Mouse (Mus musculus): ENCODE data around the gene Cuedc2. TPM values are rescaled to one million over a fixed set of nuclear protein-coding genes. Genes with fewer than 3 reads are reported as not detected.

Gene Cuedc2
- polyA plus RNA-seq, 1 experiment from 2014 or later: 154 TPM

MicroRNAs encoded within 50 kb of the gene (microRNA counts, 519-probe panel; counts per million panel counts)
- microRNA mmu-miR-146b: 2,609 counts per million, percentile 61 among the panel's probes with 10 or more counts

Small RNAs within 50 kb of the gene (microRNA-seq; reads per million reads assigned to microRNA genes)
- gene Mir146b: not detected

Other genes starting within 250 kb of the Cuedc2 start
- not detected in 2 replicates for gene Elovl3, start 206.8 kb downstream of the Cuedc2 start, polyA plus RNA-seq (2015; fragmentation: Nextera tagmentation; extraction: Ambion mirVana)
- gene Pitx3, start 190.4 kb downstream of the Cuedc2 start, polyA plus RNA-seq (2015; fragmentation: Nextera tagmentation; extraction: Ambion mirVana): 0.39 and 0.53 TPM in 2 replicates
- gene Gbf1, start 186.2 kb downstream of the Cuedc2 start, polyA plus RNA-seq (2015; fragmentation: Nextera tagmentation; extraction: Ambion mirVana): 62.4 and 65.0 TPM in 2 replicates
- gene Nfkb2, start 34.4 kb downstream of the Cuedc2 start, polyA plus RNA-seq (2015; fragmentation: Nextera tagmentation; extraction: Ambion mirVana): 9.1 and 10.5 TPM in 2 replicates
- gene Psd, start 11.5 kb downstream of the Cuedc2 start, polyA plus RNA-seq (2015; fragmentation: Nextera tagmentation; extraction: Ambion mirVana): 7.0 and 8.3 TPM in 2 replicates
- 13.3 and 14.2 TPM in 2 replicates for gene Fbxl15, start 10.5 kb downstream of the Cuedc2 start, polyA plus RNA-seq (2015; fragmentation: Nextera tagmentation; extraction: Ambion mirVana)
- gene Mfsd13a, start 2.4 kb upstream of the Cuedc2 start, polyA plus RNA-seq (2015; fragmentation: Nextera tagmentation; extraction: Ambion mirVana): 10.1 and 10.5 TPM in 2 replicates
- gene 2310034G01Rik, start 11.6 kb upstream of the Cuedc2 start, polyA plus RNA-seq (2015; fragmentation: Nextera tagmentation; extraction: Ambion mirVana): 2.0 and 2.4 TPM in 2 replicates
- 137 and 139 TPM in 2 replicates for gene Actr1a, start 57.0 kb upstream of the Cuedc2 start, polyA plus RNA-seq (2015; fragmentation: Nextera tagmentation; extraction: Ambion mirVana)
- gene Sufu, start 58.2 kb upstream of the Cuedc2 start, polyA plus RNA-seq (2015; fragmentation: Nextera tagmentation; extraction: Ambion mirVana): 31.9 and 34.5 TPM in 2 replicates
- gene Trim8, start 163.0 kb upstream of the Cuedc2 start, polyA plus RNA-seq (2015; fragmentation: Nextera tagmentation; extraction: Ambion mirVana): 22.2 and 27.8 TPM in 2 replicates
- gene Arl3, start 234.5 kb upstream of the Cuedc2 start, polyA plus RNA-seq (2015; fragmentation: Nextera tagmentation; extraction: Ambion mirVana): 115 and 119 TPM in 2 replicates
- 27.9 and 28.3 TPM in 2 replicates for gene Sfxn2, start 234.7 kb upstream of the Cuedc2 start, polyA plus RNA-seq (2015; fragmentation: Nextera tagmentation; extraction: Ambion mirVana)

All from lung, embryonic 15.5 days (tissue).